Mouse (Mus musculus) liver, embryonic 11.5 days (tissue): Measurements from ENCODE around the gene Mpv17l2. TPM values are rescaled to one million over a fixed set of nuclear protein-coding genes. Genes with fewer than 3 reads are reported as not detected.

ENCODE experiments used
- ATAC-seq: fragments of 200-750 bp; cut with Nextera tagmentation; replicated peaks from 2 replicates; pipeline ENCODE4 v1.8.0; 2017; ENCODE audit warnings: moderate number of reproducible peaks, mild to moderate bottlenecking, moderate TSS enrichment, moderate library complexity; ENCODE audit not compliant: low FRiP score
- DNase-seq: peaks from one replicate; pipeline ENCODE4 v3.0.0-alpha.2; 2017; ENCODE audit warnings: low spot score
- H3K27ac ChIP-seq: fragments of 300-500 bp; sonication (generic); 2 replicates; pipeline ENCODE4 v1.5.1; 2014; ENCODE audit warnings: mild to moderate bottlenecking, low read depth, low read length, control low read depth
- H3K27me3 ChIP-seq: fragments of 300-500 bp; sonication (generic); replicated peaks from 2 replicates; pipeline ENCODE4 v1.6.1; 2014; ENCODE audit warnings: low read length, mixed read lengths; ENCODE audit not compliant: control insufficient read depth, insufficient read depth
- H3K36me3 ChIP-seq: fragments of 300-500 bp; sonication (generic); 2 replicates; pipeline ENCODE4 v1.6.1; 2014; ENCODE audit warnings: mild to moderate bottlenecking, low read length, moderate library complexity, mixed read lengths; ENCODE audit not compliant: control insufficient read depth, insufficient read depth
- H3K4me1 ChIP-seq: fragments of 300-500 bp; sonication (generic); replicated peaks from 2 replicates; pipeline ENCODE4 v1.6.1; 2014; ENCODE audit warnings: low read length, mixed read lengths; ENCODE audit not compliant: control insufficient read depth, insufficient read depth
- H3K4me2 ChIP-seq: fragments of 300-500 bp; sonication (generic); 2 replicates; pipeline ENCODE4 v1.6.1; 2014; ENCODE audit warnings: mild to moderate bottlenecking, control low read depth, moderate library complexity
- H3K4me3 ChIP-seq: fragments of 300-500 bp; sonication (generic); 2 replicates; pipeline ENCODE4 v1.5.1; 2014; ENCODE audit warnings: low read depth, low read length, control low read depth
- H3K9ac ChIP-seq: fragments of 300-500 bp; sonication (generic); 2 replicates; pipeline ENCODE4 v1.6.1; 2014; ENCODE audit warnings: low read depth, low read length, control low read depth
- H3K9me3 ChIP-seq: fragments of 300-500 bp; sonication (generic); 2 replicates; pipeline ENCODE4 v1.6.1; 2016; ENCODE audit warnings: low read length, inconsistent platforms, mixed read lengths; ENCODE audit not compliant: control insufficient read depth
- WGBS: fragments of 180-500 bp; shearing (Covaris S2); extraction: QIAGEN DNeasy Blood & Tissue Kit; methylation state at CpG from one replicate; pipeline ENCODE4 v1.1.7; 2014; 5-methylcytosine and 5-hydroxymethylcytosine counted together
- polyA plus RNA-seq: library from polyadenylated mRNA; unstranded; fragments of >200 nt; fragmentation: Nextera tagmentation; extraction: Ambion mirVana; gene quantifications from 2 replicates; pipeline ENCODE4 v1.2.1, GENCODE M21; 2014

Mpv17l2 gene
- polyA plus RNA-seq, 1 experiment from 2014 or later = 67.7 TPM

DNA sequence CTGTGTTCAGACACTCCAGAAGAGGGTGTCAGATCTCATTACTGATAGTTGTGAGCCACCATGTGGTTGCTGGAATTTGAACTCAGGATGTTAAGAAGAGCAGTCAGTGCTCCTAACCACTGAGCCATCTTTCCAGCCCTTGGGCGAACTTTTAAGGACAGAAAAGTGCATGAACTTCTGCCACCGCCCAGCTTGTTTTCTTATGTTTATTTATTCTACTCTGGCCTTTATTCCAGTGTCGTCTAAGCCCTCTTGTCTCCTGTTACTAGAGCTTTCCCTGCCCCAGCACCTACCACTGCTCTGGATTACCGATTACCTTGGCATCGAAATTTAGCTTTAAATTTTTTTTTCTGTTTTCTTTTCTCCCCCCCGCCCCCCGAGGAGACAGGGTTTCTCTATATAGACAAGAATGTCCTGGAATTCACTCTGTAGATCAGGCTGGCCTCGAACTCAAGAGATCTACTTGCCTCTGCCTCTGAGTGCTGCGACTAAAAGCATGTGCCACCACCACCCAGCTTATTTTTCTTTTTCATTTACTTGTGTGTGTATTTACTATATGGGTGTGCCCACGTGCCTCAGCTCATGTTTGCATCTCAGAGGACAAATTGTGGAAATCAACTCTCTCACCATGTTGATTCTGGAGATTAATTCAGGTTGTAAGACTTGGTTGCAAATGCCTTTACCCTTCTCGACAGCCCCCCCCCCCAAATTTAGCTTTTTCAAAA lies 42.2 kb upstream of the Mpv17l2 start:
- peak overlapping the region; percentile 63; the same call in 1 of the 2 replicates for H3K4me3 ChIP-seq

DNA sequence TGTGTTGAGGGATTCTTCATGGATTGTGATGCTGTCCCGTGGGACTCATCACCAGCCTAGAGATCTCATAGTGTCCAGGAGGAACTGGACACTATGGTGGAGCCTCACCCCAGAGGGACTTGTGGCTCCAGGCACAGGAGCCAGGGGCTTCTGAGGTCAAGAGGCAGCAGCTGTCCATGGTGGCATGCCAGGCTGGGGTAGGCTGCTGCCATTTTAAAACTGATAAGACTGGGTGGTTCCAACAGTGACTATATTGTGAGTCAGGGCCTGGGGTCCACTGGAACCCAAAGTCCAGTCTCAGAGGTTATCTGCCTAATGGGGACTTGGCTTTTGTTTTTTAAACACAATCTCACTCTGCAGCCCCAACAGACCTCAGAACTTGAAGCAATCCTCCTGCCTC lies 41.1 kb upstream of the Mpv17l2 start:
- no peak overlapping the region for H3K4me3 ChIP-seq
- peaks cover 23% of the 10 kb centered on the region for H3K4me1 ChIP-seq
- no peaks in the 10 kb centered on the region for H3K9me3 ChIP-seq
- ATAC-seq (no peak), DNase-seq (no peak)
- peaks cover 42% of the 10 kb centered on the region for H3K27me3 ChIP-seq
- no peak overlapping the region for H3K9ac ChIP-seq
- no peak overlapping the region for H3K4me2 ChIP-seq
- 74% methylated on average over 1 of the region's 1 CpGs for WGBS
- H3K27ac ChIP-seq = no peak overlapping the region
- H3K36me3 ChIP-seq = no peaks in the 10 kb centered on the region

More for the DNA sequence above, 42.2 kb upstream of the Mpv17l2 start:
- peaks cover 37% of the 10 kb centered on the region for H3K27me3 ChIP-seq
- H3K36me3 ChIP-seq = no peaks in the 10 kb centered on the region
- ATAC-seq (no peak), DNase-seq (no peak)
- H3K9ac ChIP-seq = no peak overlapping the region
- H3K4me2 ChIP-seq = peak overlapping the region; percentile 99
- 72% methylated on average over 11 of the region's 11 CpGs for WGBS
- no peak overlapping the region for H3K27ac ChIP-seq
- no peaks in the 10 kb centered on the region for H3K9me3 ChIP-seq
- H3K4me1 ChIP-seq = peaks cover 25% of the 10 kb centered on the region

DNA sequence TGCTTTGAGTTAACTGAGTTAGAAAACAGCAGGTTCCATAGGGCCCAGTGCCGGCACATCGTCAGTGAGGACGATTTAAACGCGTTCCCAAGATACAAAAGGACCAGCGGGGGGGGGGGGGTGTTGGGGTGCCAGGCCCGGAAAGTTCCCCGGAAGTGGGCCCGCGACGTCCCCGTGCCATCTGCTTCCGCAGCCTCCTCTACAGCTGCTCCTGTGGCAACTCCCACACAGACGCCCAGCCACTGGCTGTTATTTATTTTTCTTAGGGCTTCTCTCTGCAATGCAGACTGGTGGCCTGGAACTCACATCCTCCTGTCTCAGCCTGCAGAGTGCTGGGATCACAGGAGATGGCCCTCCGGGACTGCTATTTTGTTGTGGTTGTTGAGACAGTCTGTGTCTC lies 40.4 kb upstream of the Mpv17l2 start:
- H3K4me2 ChIP-seq = no peak overlapping the region
- no peak overlapping the region for H3K9ac ChIP-seq
- 25% methylated on average over 15 of the region's 15 CpGs for WGBS
- no peak overlapping the region for H3K4me3 ChIP-seq
- no peak overlapping the region for H3K27ac ChIP-seq
- peaks cover 47% of the 10 kb centered on the region for H3K27me3 ChIP-seq
- no peaks in the 10 kb centered on the region for H3K9me3 ChIP-seq
- ATAC-seq (no peak), DNase-seq (no peak)
- H3K36me3 ChIP-seq = no peaks in the 10 kb centered on the region
- peaks cover 23% of the 10 kb centered on the region for H3K4me1 ChIP-seq

DNA sequence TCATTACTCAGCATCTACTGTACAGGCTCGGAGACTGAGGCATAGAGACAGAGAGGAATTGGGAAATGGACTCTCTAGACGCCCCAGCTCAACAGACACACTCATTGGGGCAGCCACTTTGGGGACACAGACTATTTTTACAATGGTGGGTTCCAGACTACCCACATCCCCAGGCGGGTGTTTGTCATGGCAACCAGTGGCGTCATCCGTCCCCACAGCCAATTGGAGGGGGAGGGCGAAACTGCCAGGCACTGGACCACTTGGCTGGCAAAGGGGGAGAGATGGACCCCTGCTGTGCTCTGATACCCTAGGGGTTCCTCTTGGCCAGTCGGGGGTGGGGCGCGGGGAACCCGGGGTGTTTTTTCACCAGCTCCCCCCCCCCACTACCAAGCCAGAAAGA lies 39.9 kb upstream of the Mpv17l2 start:
- Histone ChIP-seq H3K27ac (no peak overlapping the region), H3K4me1 (peaks cover 24% of the 10 kb centered on the region), H3K9ac (no peak overlapping the region), H3K27me3 (peaks cover 48% of the 10 kb centered on the region), H3K9me3 (no peaks in the 10 kb centered on the region), H3K4me3 (no peak overlapping the region), H3K4me2 (no peak overlapping the region), H3K36me3 (no peaks in the 10 kb centered on the region)
- DNase-seq = no peak
- WGBS = 54% methylated on average over 10 of the region's 10 CpGs
- ATAC-seq = no peak

DNA sequence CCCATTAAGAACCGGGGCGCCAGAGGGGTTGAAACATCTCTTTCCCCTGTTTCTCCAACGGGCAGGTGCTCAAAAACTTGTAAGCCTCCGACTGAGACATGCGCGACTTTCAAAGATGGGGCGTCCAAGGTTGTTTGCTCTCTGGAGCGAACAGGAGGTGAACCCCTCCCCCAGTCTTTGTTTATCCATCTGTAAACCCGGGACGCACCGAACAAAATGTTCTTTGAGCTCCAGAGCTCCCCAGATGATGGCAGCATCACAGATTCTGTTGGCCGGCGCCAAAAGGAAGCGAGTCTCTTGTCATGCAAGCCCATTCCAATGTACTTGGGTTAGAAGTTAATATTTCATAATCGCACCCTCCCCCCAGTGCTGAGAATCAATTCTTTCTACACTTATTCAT lies 37.5 kb upstream of the Mpv17l2 start:
- peaks cover 48% of the 10 kb centered on the region for H3K27me3 ChIP-seq
- H3K36me3 ChIP-seq = no peaks in the 10 kb centered on the region
- H3K9me3 ChIP-seq = no peaks in the 10 kb centered on the region
- no peak overlapping the region; the same call in 1 of the 2 replicates for H3K9ac ChIP-seq
- H3K4me2 ChIP-seq = peak overlapping the region; percentile 97
- H3K4me3 ChIP-seq = peak overlapping the region; percentile 60
- DNase-seq = no peak
- no peak overlapping the region for H3K27ac ChIP-seq
- H3K4me1 ChIP-seq = peaks cover 16% of the 10 kb centered on the region
- ATAC-seq = no peak
- WGBS = 16% methylated on average over 15 of the region's 15 CpGs

DNA sequence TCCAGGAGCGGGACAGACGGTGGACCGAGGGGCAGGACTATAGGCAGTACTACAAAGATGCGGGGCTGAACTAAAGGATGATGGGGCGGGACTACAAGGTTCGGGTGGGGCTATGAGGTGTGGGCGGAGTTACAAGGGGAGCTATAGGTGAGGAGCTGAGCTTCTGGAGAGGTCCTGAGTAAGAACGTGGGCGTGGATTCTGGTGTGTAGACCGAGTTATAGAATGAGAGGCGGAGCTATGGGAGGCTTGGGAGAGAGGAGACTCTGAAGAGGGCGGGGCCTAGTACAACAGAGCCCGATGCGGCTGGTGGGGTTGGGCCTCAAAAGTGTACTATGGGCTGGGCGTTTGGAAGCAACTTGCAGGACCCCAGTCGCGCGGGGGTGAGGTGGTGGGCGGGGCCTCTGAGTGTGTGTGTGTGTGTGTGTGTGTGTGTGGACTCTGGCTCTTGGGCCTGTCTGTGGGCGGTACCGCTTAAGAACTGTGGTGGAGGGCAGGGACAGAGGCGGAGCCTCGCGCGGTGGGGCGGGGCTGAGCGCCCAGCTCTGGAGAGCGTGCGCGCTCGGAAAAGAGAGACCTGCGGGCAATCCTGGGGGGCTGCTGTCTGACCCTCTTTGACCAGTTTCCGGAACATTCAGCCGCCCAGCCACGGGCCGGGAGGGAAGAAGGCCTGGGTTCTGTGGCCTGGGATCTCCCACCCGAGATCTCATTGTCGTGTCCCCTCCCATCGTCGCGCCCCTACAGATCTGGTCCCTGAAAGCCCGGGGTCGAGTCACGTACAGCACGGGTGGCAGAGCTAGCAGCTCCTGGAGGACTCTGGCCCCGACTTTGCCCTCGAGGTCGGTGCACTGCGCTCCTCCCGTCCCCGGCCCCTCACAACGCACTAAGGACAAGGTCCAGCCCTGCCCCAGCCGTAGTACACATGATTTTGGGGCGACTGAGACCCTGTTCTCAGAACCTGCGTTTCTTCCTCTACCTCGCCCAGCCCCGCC lies 36.6 kb upstream of the Mpv17l2 start:
- peaks cover 25% of the 10 kb centered on the region for H3K4me1 ChIP-seq
- DNase-seq = peak; percentile 94
- under 1% methylated on average over 57 of the region's 57 CpGs for WGBS
- peak overlapping the region; percentile 9; the same call in 1 of the 2 replicates for H3K27ac ChIP-seq
- H3K4me2 ChIP-seq = peak overlapping the region; percentile 97
- peak; percentile 84 for ATAC-seq
- H3K4me3 ChIP-seq = peak overlapping the region; percentile 60
- H3K9ac ChIP-seq = peak overlapping the region; percentile 75
- H3K9me3 ChIP-seq = no peaks in the 10 kb centered on the region
- H3K36me3 ChIP-seq = no peaks in the 10 kb centered on the region
- peaks cover 48% of the 10 kb centered on the region for H3K27me3 ChIP-seq

DNA sequence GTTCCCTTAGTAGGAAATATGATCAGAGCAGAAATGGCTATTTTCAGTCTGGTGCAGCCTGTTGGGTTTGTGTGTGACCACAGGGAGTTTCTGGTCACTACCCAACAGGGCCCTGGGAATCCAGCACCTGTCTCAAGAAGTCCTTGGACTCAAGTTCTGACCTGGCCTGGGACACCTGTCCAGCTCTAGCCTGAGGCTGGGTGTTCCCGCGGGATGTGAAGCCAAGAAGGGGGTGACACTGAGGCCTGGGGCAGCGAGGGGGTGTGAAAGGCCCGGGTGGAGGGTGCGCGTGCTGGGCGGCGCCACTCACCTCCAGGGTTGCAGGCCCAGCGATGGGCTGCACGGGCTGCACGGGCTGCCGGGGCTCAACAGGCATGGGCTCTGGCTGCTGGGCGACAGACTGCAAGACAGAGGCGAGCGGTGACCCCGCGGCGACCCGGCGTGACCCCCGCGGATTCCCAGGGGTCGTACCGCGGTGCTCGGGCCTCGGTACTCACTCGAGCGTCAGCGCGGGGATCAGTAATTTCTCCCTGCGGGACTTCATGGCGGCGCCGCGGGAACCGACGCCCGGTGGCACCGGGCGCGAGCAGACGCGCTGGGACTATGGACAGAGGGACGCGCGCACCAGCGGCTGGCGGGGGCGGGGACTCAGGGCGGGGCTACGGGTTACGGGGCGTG lies 35.8 kb upstream of the Mpv17l2 start:
- H3K4me3 ChIP-seq = peak overlapping the region; percentile 60
- peaks cover 27% of the 10 kb centered on the region for H3K4me1 ChIP-seq
- no peaks in the 10 kb centered on the region for H3K9me3 ChIP-seq
- H3K27me3 ChIP-seq = peaks cover 43% of the 10 kb centered on the region
- H3K36me3 ChIP-seq = no peaks in the 10 kb centered on the region
- no peak for ATAC-seq
- no peak overlapping the region; the same call in 1 of the 2 replicates for H3K27ac ChIP-seq
- WGBS = 4% methylated on average over 54 of the region's 54 CpGs
- peak overlapping the region; percentile 75 for H3K9ac ChIP-seq
- DNase-seq = peak; percentile 50
- peak overlapping the region; percentile 97 for H3K4me2 ChIP-seq

DNA sequence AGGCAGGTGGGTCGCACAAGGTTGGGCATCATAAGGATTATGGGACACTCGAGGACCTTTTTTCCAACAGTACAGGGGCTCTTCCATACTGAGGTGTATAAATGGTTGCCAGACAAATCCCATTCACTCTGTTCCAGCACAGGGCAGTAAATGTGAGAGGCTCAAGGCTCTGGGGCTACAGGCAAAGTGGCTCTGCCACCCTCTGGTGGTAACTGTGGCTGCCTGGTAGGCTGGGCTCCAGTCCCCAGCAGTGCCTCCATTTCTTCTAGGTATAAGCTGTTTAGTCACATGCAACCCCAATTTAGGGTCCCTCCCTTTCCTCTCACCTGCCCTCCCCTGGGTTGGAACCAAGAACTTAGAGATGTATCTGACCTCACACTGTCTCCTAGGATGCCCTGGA lies 34.6 kb upstream of the Mpv17l2 start:
- Histone ChIP-seq H3K36me3 (no peaks in the 10 kb centered on the region), H3K27me3 (peaks cover 34% of the 10 kb centered on the region), H3K27ac (no peak overlapping the region), H3K4me2 (no peak overlapping the region), H3K4me1 (peaks cover 37% of the 10 kb centered on the region), H3K9ac (no peak overlapping the region), H3K4me3 (no peak overlapping the region), H3K9me3 (no peaks in the 10 kb centered on the region)
- ATAC-seq = no peak
- no peak for DNase-seq
- WGBS = 85% methylated on average over 2 of the region's 2 CpGs
